Mouse (Mus musculus) cerebellum, adult 2 months (tissue): ENCODE data around the gene Borcs5.

Source experiments
- CTCF ChIP-seq: fragments of 200-500 bp; IDR thresholded peaks from 2 replicates; pipeline ENCODE4 v1.5.1; 2011; ENCODE audit warnings: low read depth, mild to moderate bottlenecking, control low read depth, low read length, moderate library complexity, borderline replicate concordance; ENCODE audit not compliant: insufficient read depth
- POLR2A ChIP-seq: fragments of 200-500 bp; IDR thresholded peaks from 2 replicates; pipeline ENCODE4 v1.6.1; 2011; ENCODE audit warnings: low read length, control low read depth, borderline replicate concordance; ENCODE audit not compliant: insufficient read depth

GRCm38 (mm10) chr6:134633553-134633952 is 5.8 kb upstream of the Borcs5 start:
- no peak for TF ChIP-seq POLR2A
- TF ChIP-seq CTCF = no peak
